Mouse (Mus musculus): Measurements from ENCODE around the gene Ppp6r3.

Ppp6r3 gene

DNA sequence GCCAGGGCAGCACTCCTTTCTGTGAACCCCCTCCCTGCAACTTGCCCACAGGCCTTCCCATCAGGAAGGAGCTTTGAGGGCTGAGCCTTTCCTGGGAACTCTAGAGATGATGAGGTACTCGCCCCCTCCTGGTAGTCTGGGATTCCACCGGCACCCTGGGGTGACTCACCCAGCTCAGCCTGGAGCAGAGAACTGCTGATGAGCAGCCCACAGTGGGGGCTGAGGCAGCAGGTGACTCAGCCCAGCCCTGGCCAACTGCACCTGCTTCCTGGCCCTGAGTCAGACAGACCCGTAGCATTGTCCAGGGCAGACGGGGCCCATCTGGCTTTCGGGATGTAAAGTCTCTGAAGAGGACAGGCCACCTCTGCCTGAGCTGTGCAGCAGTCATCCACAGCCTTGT lies 156.3 kb downstream of the Ppp6r3 start:
- Histone ChIP-seq H3K36me3 (ENCODE audit: control insufficient read depth, insufficient read depth, low read length, poor library complexity, severe bottlenecking) (no peaks in the 10 kb centered on the region), H3K27me3 (ENCODE audit: control insufficient read depth, insufficient read depth, low read length, poor library complexity, severe bottlenecking) (no peaks in the 10 kb centered on the region)
- no peak for DNase-seq (ENCODE audit: low read depth, low spot score)

DNA sequence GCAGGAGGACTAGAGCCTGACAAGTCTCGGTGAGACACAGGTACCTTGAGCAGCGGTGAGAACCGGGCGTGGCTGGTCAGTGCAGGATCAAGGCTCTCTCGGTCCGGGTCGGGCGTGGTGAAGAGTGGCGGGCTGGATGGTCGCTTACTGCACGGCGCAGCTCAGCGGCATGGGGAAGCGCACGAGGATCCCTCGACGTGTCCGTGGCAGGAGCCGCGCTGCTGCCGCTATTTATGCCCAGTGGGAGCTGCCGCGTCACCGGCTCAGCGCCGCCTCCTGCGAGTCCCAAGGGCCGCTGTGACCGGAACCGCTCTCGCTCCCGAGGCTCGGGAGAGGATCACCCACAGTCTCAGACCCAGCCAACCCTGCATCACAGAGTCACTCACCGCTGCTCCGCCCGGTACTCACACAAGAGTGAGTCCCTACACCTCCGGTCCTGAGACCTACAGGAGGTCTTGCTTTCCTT lies 161.2 kb downstream of the Ppp6r3 start, which contains the start of gene Gal:
TSS of gene Gal (minus strand) at position 277 of the 466 bp plus-strand sequence.
- H3K36me3 ChIP-seq (ENCODE audit: control insufficient read depth, insufficient read depth, low read length, poor library complexity, severe bottlenecking): no peaks in the 10 kb centered on the region
- DNase-seq (ENCODE audit: low read depth, low spot score): peak; percentile 8
- H3K27me3 ChIP-seq (ENCODE audit: control insufficient read depth, insufficient read depth, low read length, poor library complexity, severe bottlenecking): no peaks in the 10 kb centered on the region

DNA sequence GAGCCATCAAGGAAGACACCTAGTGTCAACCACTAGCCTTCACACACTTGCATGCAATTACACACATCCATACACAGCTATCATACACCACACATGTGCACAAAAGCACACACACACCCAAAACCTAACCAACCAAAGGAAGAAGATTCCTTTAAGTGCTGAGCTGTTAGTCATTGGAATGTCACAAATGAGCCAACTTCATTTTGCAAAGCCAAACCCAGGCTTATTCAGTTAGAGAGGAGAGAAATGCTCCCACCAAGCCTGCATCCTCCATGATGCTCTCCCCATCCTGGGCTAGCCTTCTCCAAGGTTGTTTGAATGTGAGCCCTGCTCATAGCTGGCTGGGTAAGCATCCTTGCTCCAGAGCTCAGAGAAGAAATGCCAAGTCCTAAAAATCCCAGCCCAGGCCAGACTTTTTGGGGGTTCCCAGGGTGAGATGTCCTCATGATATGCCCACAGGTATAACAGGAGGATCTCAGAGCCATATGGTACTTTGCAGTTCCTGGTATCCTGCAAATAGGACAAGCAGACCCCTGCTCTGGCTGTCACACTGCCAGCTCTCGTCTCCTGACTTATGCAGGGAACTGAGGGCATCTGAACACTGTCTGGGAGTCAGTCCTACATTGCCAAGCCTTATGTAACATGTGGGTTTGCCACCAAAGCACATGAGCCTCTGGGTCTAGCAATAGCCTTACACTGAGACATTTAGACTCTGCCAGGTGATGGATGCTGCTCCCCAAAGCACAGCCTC lies 169.8 kb downstream of the Ppp6r3 start:
- no peaks in the 10 kb centered on the region for H3K36me3 ChIP-seq (ENCODE audit: control insufficient read depth, insufficient read depth, low read length, poor library complexity, severe bottlenecking)
- no peak for DNase-seq (ENCODE audit: low read depth, low spot score)
- no peaks in the 10 kb centered on the region for H3K27me3 ChIP-seq (ENCODE audit: control insufficient read depth, insufficient read depth, low read length, poor library complexity, severe bottlenecking)

All from splenic B cell, adult 2 months (primary cell).